Mouse (Mus musculus) monocyte, adult 2 months (primary cell): ENCODE data around the gene Tfec.

Source experiments
- DNase-seq, 2 experiments: peaks; one replicate each; pipeline ENCODE4 v3.0.0; 2022; ENCODE audit warnings: low spot score in 2 of 2, low read depth in 1 of 2

Gene Tfec

GRCm38 (mm10) chr6:16796914-16797313 is 101.3 kb downstream of the Tfec start:
- DNase-seq, result no peak

- no peak for DNase-seq
These were observed 104.2 kb downstream of the Tfec start for GRCm38 (mm10) chr6:16794036-16794435.

- no peak for DNase-seq
These were observed 113.1 kb downstream of the Tfec start for GRCm38 (mm10) chr6:16785166-16785565.
